Mouse (Mus musculus) hindbrain, embryonic 12.5 days (tissue): ENCODE measurements at regions not wholly inside any gene's neighbourhood (a gene's known extent, or its start where the extent isn't known, plus 50 kb on each side); places are given as distances from the start of the nearest gene placed in this dataset.

Source experiments
- ATAC-seq: fragments of 200-750 bp; cut with Nextera tagmentation; 2 replicates; pipeline ENCODE4 v1.8.0; 2017; ENCODE audit warnings: moderate TSS enrichment; ENCODE audit not compliant: low FRiP score
- H3K27ac ChIP-seq: fragments of 300-500 bp; sonication (generic); 2 replicates; pipeline ENCODE4 v1.5.1; 2016; ENCODE audit warnings: mild to moderate bottlenecking
- H3K27me3 ChIP-seq: fragments of 300-500 bp; sonication (generic); 2 replicates; pipeline ENCODE4 v1.6.1; 2016; ENCODE audit warnings: mild to moderate bottlenecking
- H3K36me3 ChIP-seq: fragments of 300-500 bp; sonication (generic); 2 replicates; pipeline ENCODE4 v1.6.1; 2016; ENCODE audit warnings: mild to moderate bottlenecking
- H3K4me1 ChIP-seq: fragments of 300-500 bp; sonication (generic); 2 replicates; pipeline ENCODE4 v1.6.1; 2016
- H3K4me2 ChIP-seq: fragments of 300-500 bp; sonication (generic); replicated peaks from 2 replicates; pipeline ENCODE4 v1.6.1; 2016; ENCODE audit warnings: mild to moderate bottlenecking
- H3K4me3 ChIP-seq: fragments of 300-500 bp; sonication (generic); 2 replicates; pipeline ENCODE4 v1.5.1; 2016; ENCODE audit warnings: mild to moderate bottlenecking
- H3K9ac ChIP-seq: fragments of 300-500 bp; sonication (generic); 2 replicates; pipeline ENCODE4 v1.6.1; 2016; ENCODE audit warnings: mild to moderate bottlenecking, moderate library complexity
- H3K9me3 ChIP-seq: fragments of 300-500 bp; sonication (generic); replicated peaks from 2 replicates; pipeline ENCODE4 v1.6.1; 2016; ENCODE audit warnings: mild to moderate bottlenecking
- WGBS: fragments of 180-500 bp; shearing (Covaris S2); methylation state at CpG from one replicate; pipeline ENCODE4 v1.1.7; 2016; 5-methylcytosine and 5-hydroxymethylcytosine counted together

- Histone ChIP-seq H3K27ac (no peak overlapping the region), H3K9me3 (no peaks in the 10 kb centered on the region), H3K4me3 (no peak overlapping the region), H3K36me3 (no peaks in the 10 kb centered on the region), H3K4me2 (no peak overlapping the region), H3K4me1 (no peaks in the 10 kb centered on the region), H3K27me3 (no peaks in the 10 kb centered on the region), H3K9ac (no peak overlapping the region)
- 83% methylated on average over 3 of the region's 3 CpGs for WGBS
- ATAC-seq: no peak
These were observed 150.4 kb downstream of the Cpe start for GRCm38 (mm10) chr8:64542501-64542900.

DNA sequence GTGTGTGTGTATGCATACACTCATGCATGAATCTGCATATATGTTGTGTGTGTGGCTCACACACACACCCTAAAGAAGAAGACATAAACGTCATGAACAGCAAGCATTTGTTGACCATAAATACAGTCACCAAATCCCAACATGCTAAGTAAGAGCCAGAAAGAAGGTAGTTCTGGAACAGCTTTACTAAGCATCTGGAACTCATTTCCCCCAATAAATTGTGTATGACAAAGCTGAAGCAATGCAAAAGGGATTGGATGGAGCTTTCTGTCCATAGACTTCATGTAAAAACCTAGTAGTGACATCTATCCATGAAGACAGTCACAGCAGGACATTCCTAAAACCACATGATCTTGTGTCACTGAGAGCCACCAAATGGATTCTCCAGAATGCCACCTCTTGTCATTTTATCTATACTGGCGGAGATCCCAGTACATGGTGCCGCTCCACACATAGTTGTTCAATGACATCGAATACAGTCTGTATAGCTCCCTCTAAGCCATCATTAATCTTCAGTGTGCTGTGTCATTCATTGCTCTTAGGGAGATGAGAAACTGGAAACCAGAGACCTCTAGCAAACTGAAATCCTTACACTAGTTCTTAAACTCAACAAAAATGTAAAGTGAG, 152.9 kb downstream of the Cpe start:
- H3K36me3 ChIP-seq: no peaks in the 10 kb centered on the region
- 88% methylated on average over 4 of the region's 4 CpGs for WGBS

DNA sequence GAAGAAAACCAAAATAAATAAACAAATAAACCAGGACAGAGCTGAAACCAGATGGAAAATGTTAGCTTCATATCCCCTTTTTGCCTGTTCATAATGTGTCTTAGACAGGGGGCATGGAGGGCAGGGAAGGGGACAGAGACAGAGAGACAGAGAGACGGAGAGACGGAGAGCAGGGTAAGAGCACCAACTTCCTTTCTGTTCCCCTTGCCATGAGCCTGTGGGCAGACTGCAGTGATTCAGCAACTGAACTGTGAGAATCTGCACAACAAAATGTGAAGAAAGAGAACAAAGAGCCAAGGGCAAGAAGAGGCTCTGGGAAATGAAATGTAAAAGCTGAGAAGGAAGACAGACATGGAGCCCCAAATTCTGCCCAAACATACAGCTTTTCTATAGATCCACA, 161.1 kb downstream of the Cpe start:
- 97% methylated on average over 2 of the region's 2 CpGs for WGBS
- Histone ChIP-seq H3K36me3 (no peaks in the 10 kb centered on the region), H3K4me1 (no peaks in the 10 kb centered on the region), H3K4me3 (no peak overlapping the region), H3K27me3 (no peaks in the 10 kb centered on the region), H3K27ac (no peak overlapping the region), H3K9me3 (no peaks in the 10 kb centered on the region), H3K4me2 (no peak overlapping the region), H3K9ac (no peak overlapping the region)
- no peak for ATAC-seq

More for the DNA sequence above, 152.9 kb downstream of the Cpe start:
- Histone ChIP-seq H3K4me3 (no peak overlapping the region), H3K27ac (no peak overlapping the region), H3K9ac (no peak overlapping the region), H3K9me3 (no peaks in the 10 kb centered on the region), H3K4me2 (no peak overlapping the region), H3K4me1 (no peaks in the 10 kb centered on the region), H3K27me3 (no peaks in the 10 kb centered on the region)
- ATAC-seq: no peak

DNA sequence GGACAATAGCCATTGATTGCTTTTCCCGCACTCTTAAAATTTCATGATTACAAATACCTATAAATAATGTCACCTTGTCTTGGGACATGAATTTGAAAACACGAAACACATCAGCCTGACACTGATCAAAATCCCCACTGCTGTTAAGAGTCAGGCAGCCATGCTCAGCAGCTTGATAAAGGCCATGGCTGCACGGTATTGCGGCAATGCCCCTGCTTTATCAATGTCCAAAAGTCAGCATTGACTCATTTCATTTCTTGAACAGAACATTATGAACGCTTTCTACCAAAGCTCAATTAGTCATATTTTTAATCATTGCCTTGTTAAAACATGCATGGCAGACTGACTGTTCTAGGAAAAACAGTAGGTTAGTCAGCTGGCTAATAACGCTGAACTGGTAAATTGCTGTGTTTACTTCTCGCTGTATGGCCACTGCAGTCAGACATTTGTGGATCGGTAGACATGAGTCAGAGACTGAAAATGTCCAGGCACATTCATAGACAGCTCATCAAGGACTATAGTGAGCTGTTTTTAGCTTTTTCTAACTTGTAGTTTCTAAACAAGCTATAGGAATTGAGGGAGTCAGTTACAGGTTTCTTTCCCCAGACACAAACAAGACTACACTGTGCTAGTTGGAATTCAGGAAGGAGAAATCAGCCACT, 170.3 kb downstream of the Cpe start:
- 83% methylated on average over 8 of the region's 8 CpGs for WGBS
- Histone ChIP-seq H3K27me3 (no peaks in the 10 kb centered on the region), H3K27ac (no peak overlapping the region), H3K4me2 (no peak overlapping the region), H3K9me3 (no peaks in the 10 kb centered on the region), H3K4me1 (no peaks in the 10 kb centered on the region), H3K4me3 (no peak overlapping the region), H3K36me3 (no peaks in the 10 kb centered on the region), H3K9ac (no peak overlapping the region)
- ATAC-seq: no peak

- 86% methylated on average over 1 of the region's 1 CpGs for WGBS
These were observed 173.2 kb downstream of the Cpe start for GRCm38 (mm10) chr8:64519650-64520049.

DNA sequence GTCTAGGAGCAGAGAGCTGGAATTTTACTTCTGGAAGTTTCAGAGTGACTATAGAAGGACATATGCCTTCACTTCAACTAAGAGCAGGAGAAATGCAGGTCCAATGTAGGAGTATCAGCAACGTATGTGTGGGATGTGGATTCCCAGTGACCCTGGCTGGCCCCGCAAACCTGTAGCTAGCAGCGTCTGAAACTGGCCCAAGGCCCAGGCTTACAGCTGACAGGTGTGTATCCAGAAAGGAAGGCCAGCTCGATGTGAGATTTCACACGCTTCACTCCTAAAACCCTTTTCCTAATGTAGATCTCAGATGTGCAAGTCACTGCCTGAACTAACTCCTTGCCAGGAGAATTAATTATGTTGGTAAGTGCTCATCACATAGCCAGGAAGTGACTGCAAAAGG, 176.9 kb downstream of the Cpe start:
- no peak overlapping the region for H3K4me2 ChIP-seq
- H3K9me3 ChIP-seq: peaks cover 5% of the 10 kb centered on the region; the same call in 1 of the 2 replicates
- H3K27ac ChIP-seq: no peak overlapping the region
- no peak overlapping the region for H3K4me3 ChIP-seq
- ATAC-seq: no peak
- H3K27me3 ChIP-seq: no peaks in the 10 kb centered on the region
- 88% methylated on average over 5 of the region's 5 CpGs for WGBS
- H3K9ac ChIP-seq: no peak overlapping the region
- no peaks in the 10 kb centered on the region for H3K4me1 ChIP-seq
- no peaks in the 10 kb centered on the region for H3K36me3 ChIP-seq

More at GRCm38 (mm10) chr8:64519650-64520049, 173.2 kb downstream of the Cpe start:
- H3K9ac ChIP-seq: no peak overlapping the region
- H3K36me3 ChIP-seq: no peaks in the 10 kb centered on the region
- no peaks in the 10 kb centered on the region for H3K27me3 ChIP-seq
- no peak overlapping the region for H3K4me3 ChIP-seq
- no peak overlapping the region for H3K4me2 ChIP-seq
- no peaks in the 10 kb centered on the region for H3K9me3 ChIP-seq
- no peak for ATAC-seq
- no peak overlapping the region for H3K27ac ChIP-seq
- no peaks in the 10 kb centered on the region for H3K4me1 ChIP-seq

GRCm38 (mm10) chr8:64497281-64498060, 195.4 kb downstream of the Cpe start:
- H3K4me3 ChIP-seq: no peak overlapping the region
- 36% methylated on average over 6 of the region's 6 CpGs for WGBS
- no peak overlapping the region for H3K27ac ChIP-seq
- ATAC-seq: peak; percentile 85
- H3K9me3 ChIP-seq: no peaks in the 10 kb centered on the region
- H3K9ac ChIP-seq: no peak overlapping the region
- H3K4me1 ChIP-seq: peaks cover 14% of the 10 kb centered on the region
- no peaks in the 10 kb centered on the region for H3K36me3 ChIP-seq
- H3K27me3 ChIP-seq: no peaks in the 10 kb centered on the region
- H3K4me2 ChIP-seq: no peak overlapping the region

DNA sequence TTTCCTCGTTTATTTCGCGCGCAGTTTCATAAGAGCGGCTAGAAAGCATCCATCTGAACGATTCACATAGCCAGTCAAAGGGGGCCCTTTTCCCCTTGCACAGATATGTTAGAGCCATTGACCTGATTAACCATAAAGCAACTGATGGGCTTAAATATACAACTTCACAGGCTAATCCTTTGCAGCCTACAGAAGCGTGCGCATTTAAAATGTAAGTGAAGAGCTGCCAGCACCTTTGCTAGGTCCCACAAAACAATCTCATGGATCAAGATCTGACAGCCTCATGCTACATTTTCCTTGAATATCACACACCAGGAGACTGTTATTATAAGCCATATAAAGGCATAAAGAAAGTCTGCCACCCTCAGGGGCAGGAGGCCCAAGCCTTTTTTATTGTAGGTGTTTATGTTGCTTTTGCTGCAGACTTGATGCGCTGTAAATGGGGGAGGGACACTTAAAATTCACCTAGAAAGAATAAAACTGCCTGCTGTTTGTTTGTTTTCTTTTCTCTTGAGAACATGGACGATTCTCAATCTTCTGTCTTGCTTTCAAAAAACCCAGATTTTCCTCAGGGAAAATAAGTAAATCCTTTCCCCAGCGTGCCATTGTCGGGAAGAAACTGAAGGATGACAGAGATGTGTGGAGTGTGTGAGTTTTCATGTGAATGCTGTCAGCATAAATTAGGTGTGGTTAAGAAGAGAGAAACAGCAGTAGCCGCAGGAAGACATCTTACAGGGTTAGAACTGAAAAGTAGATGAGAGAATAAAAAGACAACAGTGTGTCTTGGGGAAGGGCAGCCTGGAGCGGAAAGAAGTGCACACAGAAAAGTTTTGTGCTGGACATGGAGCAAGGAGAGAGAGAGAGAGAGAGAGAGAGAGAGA, 196.3 kb downstream of the Cpe start:
- Histone ChIP-seq H3K27ac (peak overlapping the region; percentile 40; the same call in 1 of the 2 replicates), H3K27me3 (no peaks in the 10 kb centered on the region), H3K4me2 (no peak overlapping the region), H3K4me1 (peaks cover 14% of the 10 kb centered on the region), H3K36me3 (no peaks in the 10 kb centered on the region), H3K9me3 (no peaks in the 10 kb centered on the region), H3K9ac (no peak overlapping the region), H3K4me3 (no peak overlapping the region)
- WGBS: 48% methylated on average over 14 of the region's 14 CpGs
- ATAC-seq: no peak

DNA sequence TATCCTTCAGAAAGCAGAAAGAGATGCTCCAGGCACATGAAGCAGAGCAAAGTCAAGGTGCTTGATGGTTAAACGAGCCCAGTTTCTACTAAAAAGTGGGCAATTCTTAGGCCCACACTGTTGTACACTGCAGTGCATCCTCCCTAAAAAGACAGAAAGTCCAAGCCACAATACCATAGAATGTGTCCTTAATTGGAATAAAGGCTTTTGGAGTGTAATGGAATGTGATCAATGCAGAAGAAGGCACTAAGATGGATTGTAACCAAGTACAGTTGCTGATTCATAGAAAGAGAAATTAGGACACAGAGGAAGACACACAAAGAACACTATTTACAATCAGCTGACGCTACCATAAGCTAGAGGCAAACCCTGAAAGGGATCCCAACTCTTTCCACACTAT, 201.3 kb downstream of the Cpe start:
- WGBS: 91% methylated on average over 2 of the region's 2 CpGs

DNA sequence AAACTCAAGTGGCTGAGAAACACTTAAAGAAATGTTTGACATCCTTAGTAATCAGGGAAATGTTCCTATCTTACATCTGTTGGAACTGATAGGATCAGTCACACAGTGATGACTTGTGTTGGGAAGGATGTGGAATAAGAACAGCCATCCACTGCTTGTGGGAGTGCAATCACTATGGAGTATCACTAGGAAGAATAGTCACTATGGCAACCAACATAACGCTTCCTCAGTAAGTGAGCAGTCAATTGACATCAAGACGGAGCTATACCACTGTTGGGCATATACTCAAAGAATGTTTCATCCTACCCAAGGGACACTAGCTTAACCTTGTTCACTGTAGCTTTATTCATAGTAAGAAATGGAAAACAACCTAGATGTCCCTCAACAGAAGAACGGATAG, 204.8 kb downstream of the Cpe start:
- Histone ChIP-seq H3K9ac (no peak overlapping the region), H3K4me2 (no peak overlapping the region), H3K4me1 (no peaks in the 10 kb centered on the region), H3K9me3 (no peaks in the 10 kb centered on the region), H3K27ac (no peak overlapping the region), H3K36me3 (no peaks in the 10 kb centered on the region), H3K4me3 (no peak overlapping the region), H3K27me3 (no peaks in the 10 kb centered on the region)
- ATAC-seq: no peak
- WGBS: 75% methylated on average over 3 of the region's 3 CpGs

More for the DNA sequence above, 201.3 kb downstream of the Cpe start:
- no peak overlapping the region for H3K9ac ChIP-seq
- no peak overlapping the region for H3K27ac ChIP-seq
- ATAC-seq: no peak
- H3K4me2 ChIP-seq: no peak overlapping the region
- H3K9me3 ChIP-seq: no peaks in the 10 kb centered on the region
- H3K4me1 ChIP-seq: peaks cover 5% of the 10 kb centered on the region
- H3K27me3 ChIP-seq: no peaks in the 10 kb centered on the region
- no peaks in the 10 kb centered on the region for H3K36me3 ChIP-seq
- no peak overlapping the region for H3K4me3 ChIP-seq

GRCm38 (mm10) chr8:64473276-64473675, 219.6 kb downstream of the Cpe start:
- H3K4me2 ChIP-seq: no peak overlapping the region
- no peaks in the 10 kb centered on the region for H3K9me3 ChIP-seq
- H3K9ac ChIP-seq: no peak overlapping the region
- ATAC-seq: no peak
- H3K36me3 ChIP-seq: no peaks in the 10 kb centered on the region
- no peak overlapping the region for H3K4me3 ChIP-seq
- H3K27me3 ChIP-seq: no peaks in the 10 kb centered on the region
- H3K27ac ChIP-seq: no peak overlapping the region
- H3K4me1 ChIP-seq: no peaks in the 10 kb centered on the region

- no peaks in the 10 kb centered on the region for H3K27me3 ChIP-seq
- H3K4me1 ChIP-seq: no peaks in the 10 kb centered on the region
- no peak overlapping the region for H3K4me3 ChIP-seq
- no peak for ATAC-seq
- no peak overlapping the region for H3K4me2 ChIP-seq
- WGBS: 88% methylated on average over 1 of the region's 1 CpGs
- no peak overlapping the region for H3K27ac ChIP-seq
- H3K9me3 ChIP-seq: no peaks in the 10 kb centered on the region
- no peak overlapping the region for H3K9ac ChIP-seq
- no peaks in the 10 kb centered on the region for H3K36me3 ChIP-seq
These were observed 220.0 kb downstream of the Cpe start for GRCm38 (mm10) chr8:64472801-64473270.
